Mouse (Mus musculus) cerebellum, adult 2 months (tissue): ENCODE measurements around the gene Ncln.

Source experiments
- CTCF ChIP-seq: fragments of 200-500 bp; IDR thresholded peaks from 2 replicates; pipeline ENCODE4 v1.5.1; 2011; ENCODE audit warnings: low read depth, mild to moderate bottlenecking, control low read depth, low read length, moderate library complexity, borderline replicate concordance; ENCODE audit not compliant: insufficient read depth
- POLR2A ChIP-seq: fragments of 200-500 bp; IDR thresholded peaks from 2 replicates; pipeline ENCODE4 v1.6.1; 2011; ENCODE audit warnings: low read length, control low read depth, borderline replicate concordance; ENCODE audit not compliant: insufficient read depth

- TF ChIP-seq CTCF (no peak), POLR2A (no peak)
Observed at GRCm38 (mm10) chr10:81454106-81454505, 42.1 kb downstream of the Ncln start.
